Mouse (Mus musculus): ENCODE measurements around the gene Trappc6b. TPM values are rescaled to one million over a fixed set of nuclear protein-coding genes. Genes with fewer than 3 reads are reported as not detected.

The Trappc6b gene
- 87.0 and 113 TPM in 2 replicates for polyA plus RNA-seq (2012; rRNA removed)

DNA sequence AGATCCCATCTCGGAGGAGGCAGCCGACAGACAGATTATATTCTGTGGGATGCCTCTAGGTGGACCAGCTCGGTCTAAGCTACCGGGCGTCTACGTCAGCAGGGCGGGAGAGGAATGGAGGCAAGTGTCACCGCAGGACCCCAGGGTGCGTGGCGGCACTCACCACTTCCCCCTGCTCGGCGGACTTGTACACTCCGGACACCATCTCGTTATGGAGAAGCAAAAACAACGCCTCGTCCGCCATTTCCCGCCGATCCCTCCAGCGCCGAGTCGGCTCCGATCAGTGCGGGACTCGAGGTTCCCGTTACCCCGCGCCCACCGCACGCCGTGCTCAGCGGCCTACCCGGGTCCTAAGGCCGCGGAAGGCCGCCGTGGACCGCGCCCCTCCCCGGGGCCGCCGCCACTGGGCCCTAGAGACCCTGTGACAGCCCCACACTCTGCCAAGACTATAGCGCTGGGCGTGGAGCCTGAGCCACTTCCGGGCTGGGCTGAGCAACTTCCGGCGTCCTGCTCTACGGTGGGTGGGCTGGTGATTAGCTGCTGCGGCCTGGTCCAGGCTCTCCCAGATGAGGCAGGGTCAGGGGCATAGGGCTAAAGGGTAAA is at the start of gene Trappc6b:
Gene Trappc6b (minus strand): TSS at position 480 of the 603 bp plus-strand sequence.

DNA sequence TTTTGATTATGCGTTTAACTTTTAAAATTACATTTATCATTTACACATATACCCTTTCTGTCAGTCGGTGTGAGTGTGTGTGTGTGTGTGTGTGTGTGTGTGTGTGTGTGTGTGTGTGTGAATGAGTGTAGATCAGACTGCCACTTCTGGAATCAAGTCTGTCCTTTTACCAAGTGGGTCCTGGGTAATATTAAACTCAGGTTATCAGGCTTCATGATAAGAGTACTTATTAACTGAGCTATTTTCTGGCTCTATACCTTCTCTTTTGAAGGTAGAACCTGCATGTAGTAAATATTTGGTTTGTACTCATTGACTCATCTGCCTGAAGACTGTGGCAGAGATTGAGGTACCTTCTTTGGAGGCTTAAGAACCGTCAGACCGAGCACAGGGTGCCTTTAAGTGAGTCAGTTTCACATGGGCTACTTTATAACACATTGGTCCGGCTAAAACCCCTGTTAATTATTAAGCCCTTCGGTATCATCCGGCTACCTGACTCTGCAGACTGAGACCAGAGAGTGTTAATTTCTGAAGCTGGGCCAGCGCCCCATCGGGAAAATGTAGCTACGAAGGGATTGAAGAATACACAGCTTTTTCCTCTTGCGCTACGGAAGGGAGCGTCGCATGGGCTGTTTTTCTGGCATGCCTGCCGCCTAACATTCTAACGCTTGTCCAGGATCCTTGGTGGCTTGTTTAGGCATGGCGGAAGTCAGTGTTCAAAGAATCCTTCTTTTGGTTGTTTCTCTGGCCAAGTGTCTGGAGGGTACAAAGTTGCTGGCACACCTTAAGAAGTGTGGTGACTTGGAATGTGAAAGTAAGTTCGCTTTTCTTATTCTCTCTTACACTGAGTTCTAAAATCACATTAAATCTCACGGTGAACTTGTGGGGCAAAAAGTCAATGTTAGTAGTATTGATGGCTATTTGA is 34.1 kb upstream of the Trappc6b start, which contains the start of gene Mia2:
Gene Mia2 (plus strand): TSS at position 696 of the 922 bp plus-strand sequence.

DNA sequence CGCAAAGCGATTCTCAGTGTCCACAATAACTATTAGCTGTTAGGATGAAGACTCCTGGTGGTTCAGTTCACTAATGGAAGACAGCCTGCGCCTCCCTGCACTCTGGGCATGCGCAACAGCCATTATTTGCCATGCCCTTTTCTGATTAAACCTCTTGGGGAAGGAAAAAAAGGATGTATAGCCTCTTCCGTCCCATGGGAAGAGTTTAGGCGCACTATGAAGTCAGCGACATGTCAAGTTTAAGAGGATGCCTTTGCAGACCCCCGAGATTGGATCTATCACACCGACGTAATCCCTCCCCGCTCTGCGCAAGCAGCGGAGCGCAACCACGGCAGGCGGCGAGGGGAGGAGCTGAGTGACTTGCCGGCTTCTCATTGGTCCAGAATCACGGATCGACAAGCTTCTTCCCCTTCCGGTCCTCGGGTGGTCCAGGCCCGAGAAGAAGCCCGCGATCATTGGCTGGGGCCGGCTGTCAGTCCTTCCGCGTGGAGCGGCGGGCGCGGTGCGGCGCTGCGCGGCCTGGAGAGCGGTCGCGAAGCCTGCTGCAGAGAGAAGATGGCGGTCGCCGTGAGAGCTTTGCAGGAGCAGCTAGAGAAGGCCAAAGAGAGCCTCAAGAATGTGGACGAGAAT is 5.3 kb upstream of the Trappc6b start, which contains the start of gene Pnn:
Gene Pnn (plus strand): TSS at position 437 of the 630 bp plus-strand sequence.

DNA sequence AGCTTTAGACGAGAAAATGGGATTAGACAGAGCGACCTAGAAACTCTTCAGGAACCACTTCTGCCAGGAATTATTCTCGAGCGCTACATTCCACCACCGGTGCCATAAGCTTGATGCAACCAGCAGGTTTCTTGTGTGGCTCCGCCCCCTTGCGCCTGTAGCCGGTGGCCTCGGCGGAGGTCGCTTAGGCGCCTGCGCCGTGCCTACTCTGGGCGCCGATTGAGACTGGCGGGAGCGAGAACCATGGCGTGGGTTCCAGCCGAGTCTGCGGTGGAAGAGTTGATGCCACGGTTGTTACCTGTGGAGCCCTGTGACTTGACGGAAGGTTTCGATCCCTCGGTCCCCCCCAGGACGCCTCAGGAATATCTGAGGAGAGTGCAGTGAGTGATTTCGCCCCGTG is 48.0 kb downstream of the Trappc6b start, which contains the start of gene Gemin2:
Gene Gemin2 (plus strand): TSS at position 160 of the 400 bp plus-strand sequence.

DNA sequence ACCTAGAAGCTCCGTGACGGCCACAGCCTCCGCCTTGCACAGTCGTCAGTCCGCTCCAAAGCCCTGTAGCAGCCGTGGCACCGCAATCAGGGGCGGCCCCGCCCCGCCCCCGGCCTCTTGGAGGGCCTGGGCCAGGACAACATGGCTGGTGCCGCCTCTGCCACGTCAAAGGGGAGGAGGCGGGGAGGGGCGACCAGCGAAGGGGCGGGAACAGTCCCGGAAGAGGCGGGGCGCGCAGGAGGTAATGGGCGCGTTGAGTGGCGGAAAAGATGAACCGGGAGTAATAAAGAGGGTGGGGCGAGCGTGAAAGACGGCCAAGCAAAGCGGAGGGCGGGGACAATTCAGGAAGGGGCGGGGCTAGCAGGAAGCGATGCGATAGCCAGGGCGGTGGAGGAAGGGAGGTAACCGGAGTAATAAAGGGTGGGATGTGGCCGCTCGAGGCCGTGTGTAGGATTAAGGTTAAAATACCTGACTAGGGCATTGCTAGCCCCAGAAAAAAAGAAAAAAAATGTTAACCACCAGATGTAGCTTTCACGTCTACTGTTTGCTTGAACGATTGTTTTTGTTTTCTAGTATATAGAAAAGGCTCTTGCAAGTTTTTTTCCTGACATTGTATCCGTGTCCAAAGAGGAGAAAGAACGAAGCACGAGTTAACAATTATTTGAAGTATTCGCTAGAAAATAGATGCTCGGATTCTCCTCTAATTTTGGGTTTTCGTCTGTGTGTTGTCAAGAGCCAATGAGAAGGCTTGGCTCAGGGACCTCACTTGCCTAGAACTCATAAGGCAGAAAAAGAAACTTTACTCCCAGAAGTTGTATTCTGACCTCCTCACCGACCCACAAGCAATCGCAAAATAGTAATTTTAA is 49.2 kb downstream of the Trappc6b start, which contains the start of gene Sec23a:
Gene Sec23a (minus strand): TSS at position 174 of the 866 bp plus-strand sequence.

Other genes with a start within 250 kb of the Trappc6b start
- gene Sec23a, start 49.5 kb downstream of the Trappc6b start, polyA plus RNA-seq (2012; rRNA removed) = 12.9 and 13.1 TPM in 2 replicates
- gene Gemin2, start 48.1 kb downstream of the Trappc6b start, polyA plus RNA-seq (2012; rRNA removed) = 2.7 and 3.2 TPM in 2 replicates
- 12.1 TPM in 2 replicates for gene Pnn, start 5.4 kb upstream of the Trappc6b start, polyA plus RNA-seq (2012; rRNA removed)
- 21.4 and 22.9 TPM in 2 replicates for gene Mia2, start 34.3 kb upstream of the Trappc6b start, polyA plus RNA-seq (2012; rRNA removed)
- 6.6 and 6.8 TPM in 2 replicates for gene Fbxo33, start 158.3 kb upstream of the Trappc6b start, polyA plus RNA-seq (2012; rRNA removed)